Mouse (Mus musculus) urinary bladder, postnatal 14 days (tissue): Measurements from ENCODE around the gene Gm9745.
A peak's percentile ranks its signal among the peaks of the same experiment; 100 is the strongest.
"Not testable (repeated sequence)": the region's sequence is repeated elsewhere in the genome, so short reads cannot be mapped to it uniquely, and the experiment has no call there.

ENCODE experiments used
- DNase-seq: peaks from one replicate; pipeline ENCODE4 v3.0.0; 2021; ENCODE audit warnings: low spot score

Gm9745 gene

GRCm38 (mm10) chr13:8948131-8948530, at the start of gene Gm9745:
Gene Gm9745 (minus strand): TSS chr13:8948231.
- not testable (repeated sequence) for DNase-seq

- not testable (repeated sequence) for DNase-seq
Observed at GRCm38 (mm10) chr13:8997221-8997620, 49.2 kb upstream of the Gm9745 start.

- DNase-seq, result peak; percentile 96
Observed at GRCm38 (mm10) chr13:8995990-8996786, 48.2 kb upstream of the Gm9745 start, which contains the start of gene Gtpbp4. Gene Gtpbp4 (minus strand): TSS chr13:8996083.

- DNase-seq, result peak; percentile 3
Observed at GRCm38 (mm10) chr13:8995159-8995989, 47.3 kb upstream of the Gm9745 start.

GRCm38 (mm10) chr13:8992231-8992630, 44.2 kb upstream of the Gm9745 start:
- no peak for DNase-seq

GRCm38 (mm10) chr13:8972972-8973371, 24.9 kb upstream of the Gm9745 start:
- no peak for DNase-seq

- DNase-seq, result no peak
Observed at GRCm38 (mm10) chr13:8972369-8972768, 24.3 kb upstream of the Gm9745 start.

GRCm38 (mm10) chr13:8967742-8968141, 19.7 kb upstream of the Gm9745 start:
- no peak for DNase-seq

GRCm38 (mm10) chr13:8965224-8965623, 17.2 kb upstream of the Gm9745 start:
- no peak for DNase-seq

GRCm38 (mm10) chr13:8962266-8962665, 14.2 kb upstream of the Gm9745 start:
- DNase-seq, result not testable (repeated sequence)

- not testable (repeated sequence) for DNase-seq
Observed at GRCm38 (mm10) chr13:8961128-8961888, 13.3 kb upstream of the Gm9745 start.

GRCm38 (mm10) chr13:8959554-8959953, 11.5 kb upstream of the Gm9745 start:
- not testable (repeated sequence) for DNase-seq

GRCm38 (mm10) chr13:8959058-8959457, 11.0 kb upstream of the Gm9745 start:
- DNase-seq, result not testable (repeated sequence)

- not testable (repeated sequence) for DNase-seq
Observed at GRCm38 (mm10) chr13:8956873-8957272, 8.8 kb upstream of the Gm9745 start.

- not testable (repeated sequence) for DNase-seq
Observed at GRCm38 (mm10) chr13:8955127-8955526, 7.1 kb upstream of the Gm9745 start.

- DNase-seq, result not testable (repeated sequence)
Observed at GRCm38 (mm10) chr13:8952563-8952962, 4.5 kb upstream of the Gm9745 start, which contains the start of gene Idi2. Gene Idi2 (plus strand): TSS chr13:8952863.

- not testable (repeated sequence) for DNase-seq
Observed at GRCm38 (mm10) chr13:8943828-8944227, 4.2 kb downstream of the Gm9745 start.

- not testable (repeated sequence) for DNase-seq
Observed at GRCm38 (mm10) chr13:8941701-8942100, 6.3 kb downstream of the Gm9745 start.

- DNase-seq, result not testable (repeated sequence)
Observed at GRCm38 (mm10) chr13:8941110-8941509, 6.9 kb downstream of the Gm9745 start.

- DNase-seq, result not testable (repeated sequence)
Observed at GRCm38 (mm10) chr13:8937611-8938140, 10.4 kb downstream of the Gm9745 start.

- no peak for DNase-seq
Observed at GRCm38 (mm10) chr13:8933499-8933898, 14.5 kb downstream of the Gm9745 start.

- DNase-seq, result not testable (repeated sequence)
Observed at GRCm38 (mm10) chr13:8913890-8914289, 34.1 kb downstream of the Gm9745 start.
